Mouse (Mus musculus) thymus, adult 2 months (tissue): ENCODE results near the gene Hrnr. TPM values are rescaled to one million over a fixed set of nuclear protein-coding genes. Genes with fewer than 3 reads are reported as not detected.
A peak's percentile ranks its signal among the peaks of the same experiment; 100 is the strongest.

Experiments
- DNase-seq: peaks from one replicate; pipeline ENCODE4 v3.0.0; 2021
- H3K27ac ChIP-seq: fragments of 200-500 bp; 2 replicates; pipeline ENCODE4 v1.5.1; 2012; ENCODE audit warnings: low read length, control low read depth; ENCODE audit not compliant: control insufficient read depth, insufficient read depth
- H3K27me3 ChIP-seq: fragments of 200-500 bp; 2 replicates; pipeline ENCODE4 v1.6.1; 2012; ENCODE audit warnings: mild to moderate bottlenecking, low read length, moderate library complexity, mixed read lengths; ENCODE audit not compliant: control insufficient read depth, insufficient read depth
- H3K36me3 ChIP-seq: fragments of 200-500 bp; 2 replicates; pipeline ENCODE4 v1.6.1; 2012; ENCODE audit warnings: mild to moderate bottlenecking, low read length, moderate library complexity; ENCODE audit not compliant: control insufficient read depth, insufficient read depth
- H3K4me1 ChIP-seq: fragments of 200-500 bp; replicated peaks from 2 replicates; pipeline ENCODE4 v1.6.1; 2012; ENCODE audit warnings: low read length; ENCODE audit not compliant: control insufficient read depth, insufficient read depth
- H3K4me3 ChIP-seq: fragments of 200-500 bp; 2 replicates; pipeline ENCODE4 v1.5.1; 2012; ENCODE audit warnings: mild to moderate bottlenecking, low read length, control low read depth, moderate library complexity; ENCODE audit not compliant: control insufficient read depth, insufficient read depth
- CTCF ChIP-seq: fragments of 200-500 bp; IDR thresholded peaks from 2 replicates; pipeline ENCODE4 v1.5.1; 2012; ENCODE audit warnings: mild to moderate bottlenecking, control low read depth, low read length, moderate library complexity, borderline replicate concordance; ENCODE audit not compliant: control insufficient read depth, poor library complexity, insufficient read depth; ENCODE audit errors: extremely low read depth
- POLR2A ChIP-seq: fragments of 200-500 bp; IDR thresholded peaks from 2 replicates; pipeline ENCODE4 v1.6.1; 2012; ENCODE audit warnings: mild to moderate bottlenecking, low read length, control low read depth, moderate library complexity; ENCODE audit not compliant: control insufficient read depth, poor library complexity, insufficient read depth; ENCODE audit errors: extremely low read depth
- WGBS: fragments of 180-500 bp; shearing (Covaris S2); methylation state at CpG from one replicate; pipeline ENCODE4 v1.1.7; 2018; 5-methylcytosine and 5-hydroxymethylcytosine counted together
- polyA plus RNA-seq: library from polyadenylated mRNA; depleted of rRNA; stranded (reverse); fragments of >200 nt; gene quantifications from 2 replicates; pipeline ENCODE4 v1.2.3, GENCODE M21; 2012

The Hrnr gene
- polyA plus RNA-seq, 1 experiment: 0.23 TPM

- Histone ChIP-seq H3K36me3 (no peaks in the 10 kb centered on the region), H3K27me3 (no peaks in the 10 kb centered on the region), H3K4me1 (no peaks in the 10 kb centered on the region), H3K27ac (no peak overlapping the region), H3K4me3 (no peak overlapping the region)
- TF ChIP-seq CTCF (no peak), POLR2A (no peak)
- 100% methylated on average over 1 of the region's 1 CpGs for WGBS
- no peak for DNase-seq
These were observed 5.2 kb upstream of the Hrnr start for GRCm38 (mm10) chr3:93314388-93314787.

- Histone ChIP-seq H3K27me3 (no peaks in the 10 kb centered on the region), H3K4me1 (no peaks in the 10 kb centered on the region), H3K4me3 (no peak overlapping the region), H3K36me3 (no peaks in the 10 kb centered on the region), H3K27ac (no peak overlapping the region)
- no peak for TF ChIP-seq CTCF
- TF ChIP-seq POLR2A: no peak
- no peak for DNase-seq
These were observed 18.2 kb downstream of the Hrnr start for GRCm38 (mm10) chr3:93337749-93338148.

- no peak for TF ChIP-seq CTCF
- TF ChIP-seq POLR2A: no peak
- WGBS: 91% methylated on average over 4 of the region's 4 CpGs
These were observed 20.5 kb downstream of the Hrnr start for GRCm38 (mm10) chr3:93340021-93340420.

GRCm38 (mm10) chr3:93346896-93347295 is 27.3 kb downstream of the Hrnr start:
- H3K4me3 ChIP-seq: no peak overlapping the region
- no peaks in the 10 kb centered on the region for H3K27me3 ChIP-seq
- no peak overlapping the region for H3K27ac ChIP-seq
- no peaks in the 10 kb centered on the region for H3K36me3 ChIP-seq
- TF ChIP-seq CTCF (no peak), POLR2A (no peak)
- WGBS: 51% methylated on average over 2 of the region's 2 CpGs
- H3K4me1 ChIP-seq: no peaks in the 10 kb centered on the region
- DNase-seq: no peak

More at GRCm38 (mm10) chr3:93340021-93340420, 20.5 kb downstream of the Hrnr start:
- DNase-seq: no peak
- H3K36me3 ChIP-seq: no peaks in the 10 kb centered on the region
- H3K27ac ChIP-seq: no peak overlapping the region
- no peak overlapping the region for H3K4me3 ChIP-seq
- H3K27me3 ChIP-seq: no peaks in the 10 kb centered on the region
- no peaks in the 10 kb centered on the region for H3K4me1 ChIP-seq

GRCm38 (mm10) chr3:93360045-93360444 is 40.5 kb downstream of the Hrnr start:
- no peaks in the 10 kb centered on the region for H3K36me3 ChIP-seq
- no peaks in the 10 kb centered on the region for H3K27me3 ChIP-seq
- H3K4me1 ChIP-seq: no peaks in the 10 kb centered on the region
- peak; percentile 53 for DNase-seq
- WGBS: 21% methylated on average over 7 of the region's 7 CpGs
- no peak overlapping the region for H3K4me3 ChIP-seq
- H3K27ac ChIP-seq: no peak overlapping the region
- TF ChIP-seq CTCF (peak; percentile 75; the same call in 1 of the 2 replicates), POLR2A (no peak)

- no peak overlapping the region for H3K4me3 ChIP-seq
- DNase-seq: no peak
- no peaks in the 10 kb centered on the region for H3K27me3 ChIP-seq
- no peak overlapping the region for H3K27ac ChIP-seq
- no peaks in the 10 kb centered on the region for H3K36me3 ChIP-seq
- 15% methylated on average over 10 of the region's 10 CpGs for WGBS
- TF ChIP-seq CTCF (no peak), POLR2A (no peak)
- H3K4me1 ChIP-seq: no peaks in the 10 kb centered on the region
These were observed 42.5 kb downstream of the Hrnr start for GRCm38 (mm10) chr3:93361933-93362574.

- 80% methylated on average over 3 of the region's 3 CpGs for WGBS
- H3K27ac ChIP-seq: no peak overlapping the region
- H3K4me1 ChIP-seq: no peaks in the 10 kb centered on the region
- H3K4me3 ChIP-seq: no peak overlapping the region
- DNase-seq: no peak
- no peaks in the 10 kb centered on the region for H3K27me3 ChIP-seq
- TF ChIP-seq CTCF (no peak), POLR2A (no peak)
- no peaks in the 10 kb centered on the region for H3K36me3 ChIP-seq
These were observed 47.5 kb downstream of the Hrnr start for GRCm38 (mm10) chr3:93366966-93367575.
